Mouse (Mus musculus) ES-E14 (cell line): ENCODE data around the gene L1td1.

Experiments
- HCFC1 ChIP-seq: IDR thresholded peaks from 2 replicates; pipeline ENCODE4 v1.6.1; 2012; ENCODE audit warnings: low read length, inconsistent platforms, borderline replicate concordance; ENCODE audit not compliant: insufficient read depth
- MAFK ChIP-seq: IDR thresholded peaks from 2 replicates; pipeline ENCODE4 v1.6.1; 2014; ENCODE audit warnings: mild to moderate bottlenecking, low read depth, low read length, inconsistent platforms; ENCODE audit not compliant: insufficient read depth

DNA sequence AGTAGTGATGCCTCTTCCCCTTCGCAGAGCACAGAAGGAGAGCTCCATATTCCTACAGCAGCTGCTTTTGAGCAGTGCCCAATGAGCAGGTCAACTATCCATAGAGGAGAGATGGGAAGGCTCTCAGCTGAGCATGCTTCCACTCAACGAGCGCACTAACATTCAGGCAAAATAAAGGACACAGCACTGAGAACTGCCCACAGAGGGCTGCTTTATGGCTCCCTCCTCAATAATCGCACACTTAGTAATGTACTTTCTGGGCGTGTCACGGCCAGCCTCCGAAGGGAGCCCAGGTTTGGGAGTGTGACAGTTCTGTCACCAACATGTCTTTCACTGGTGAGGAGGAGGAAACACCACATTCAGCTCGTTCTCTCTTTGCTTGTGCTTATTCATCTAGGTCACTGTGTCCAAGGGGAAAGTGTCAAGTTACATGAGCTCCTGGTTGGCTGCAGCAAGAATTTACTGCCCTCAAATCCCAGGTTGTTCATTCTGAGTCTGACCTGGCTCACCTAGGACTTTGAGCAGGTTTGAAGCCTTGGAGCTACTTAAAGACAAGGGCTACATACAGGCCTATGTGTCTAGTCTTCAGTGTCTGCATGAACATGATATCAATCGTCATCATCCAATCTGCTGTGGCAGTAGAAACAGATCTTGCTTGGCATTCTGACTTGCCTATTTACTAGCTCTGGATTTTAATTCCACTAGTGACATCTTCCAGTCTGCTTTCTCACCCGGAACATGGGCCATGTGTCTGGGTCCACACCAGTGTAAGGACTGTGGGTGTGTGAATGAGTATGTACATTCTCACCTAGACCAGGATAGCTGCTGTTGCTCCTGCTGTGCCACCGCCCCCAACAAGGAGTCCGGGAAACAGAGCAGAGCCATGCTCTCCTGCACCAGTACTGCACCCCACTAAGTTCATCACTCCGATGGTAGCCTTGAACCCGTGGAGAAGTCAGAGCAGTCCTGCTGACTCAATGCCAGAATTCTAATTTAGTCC is 40.9 kb downstream of the L1td1 start:
- TF ChIP-seq MAFK, result no peak
- TF ChIP-seq HCFC1, result no peak
